Mouse (Mus musculus): Measurements from ENCODE around the gene Olfr147. TPM values are rescaled to one million over a fixed set of nuclear protein-coding genes. Genes with fewer than 3 reads are reported as not detected.
"Not testable (repeated sequence)": the region's sequence is repeated elsewhere in the genome, so short reads cannot be mapped to it uniquely, and the experiment has no call there.

Gene Olfr147
- not detected in 2 replicates for polyA plus RNA-seq (2015; fragmentation: Nextera tagmentation; extraction: Ambion mirVana)

- H3K9ac ChIP-seq: no peak within 1 kb of the TSS
- H3K27ac ChIP-seq: no peak within 1 kb of the TSS
- no peaks in the 10 kb centered on the region for H3K9me3 ChIP-seq (replicated peaks)
- no peak within 1 kb of the TSS for H3K4me2 ChIP-seq
- H3K36me3 ChIP-seq: no peaks in the 10 kb centered on the region
- ATAC-seq (replicated peaks; ENCODE audit: low FRiP score): no peak
- WGBS: 78% methylated on average over 1 of the region's 1 CpGs
- no peaks in the 10 kb centered on the region for H3K4me1 ChIP-seq
- H3K4me3 ChIP-seq (replicated peaks): no peak within 1 kb of the TSS
- H3K27me3 ChIP-seq: no peaks in the 10 kb centered on the region
These were observed at the start of gene Olfr147 for GRCm38 (mm10) chr9:38401398-38401797. Gene Olfr147 (plus strand): TSS chr9:38401698.

- WGBS: 95% methylated on average over 2 of the region's 2 CpGs
- ATAC-seq (replicated peaks; ENCODE audit: low FRiP score): no peak
These were observed 34.9 kb upstream of the Olfr147 start, which contains the start of gene Olfr250 for GRCm38 (mm10) chr9:38366596-38366995. Gene Olfr250 (plus strand): TSS chr9:38366896.

GRCm38 (mm10) chr9:38376786-38377185 is 24.7 kb upstream of the Olfr147 start, which contains the start of gene Olfr251:
Gene Olfr251 (plus strand): TSS chr9:38377086.
- no peak within 1 kb of the TSS for H3K4me3 ChIP-seq (replicated peaks)
- no peaks in the 10 kb centered on the region for H3K9me3 ChIP-seq (replicated peaks)
- no peaks in the 10 kb centered on the region for H3K27me3 ChIP-seq
- H3K36me3 ChIP-seq: no peaks in the 10 kb centered on the region
- H3K27ac ChIP-seq: no peak within 1 kb of the TSS
- no peak within 1 kb of the TSS for H3K9ac ChIP-seq
- no peaks in the 10 kb centered on the region for H3K4me1 ChIP-seq
- 61% methylated on average over 2 of the region's 2 CpGs for WGBS
- no peak within 1 kb of the TSS for H3K4me2 ChIP-seq
- no peak for ATAC-seq (replicated peaks; ENCODE audit: low FRiP score)

More at GRCm38 (mm10) chr9:38366596-38366995, 34.9 kb upstream of the Olfr147 start, which contains the start of gene Olfr250:
- Histone ChIP-seq H3K9ac (no peak within 1 kb of the TSS), H3K27ac (no peak within 1 kb of the TSS), H3K36me3 (no peaks in the 10 kb centered on the region), H3K4me2 (no peak within 1 kb of the TSS), H3K4me3 (replicated peaks) (no peak within 1 kb of the TSS), H3K4me1 (no peaks in the 10 kb centered on the region), H3K9me3 (replicated peaks) (no peaks in the 10 kb centered on the region), H3K27me3 (no peaks in the 10 kb centered on the region)

- H3K27ac ChIP-seq; H3K9me3 ChIP-seq (replicated peaks); H3K4me2 ChIP-seq; H3K9ac ChIP-seq; H3K36me3 ChIP-seq; H3K4me1 ChIP-seq; H3K4me3 ChIP-seq (replicated peaks); ATAC-seq (replicated peaks; ENCODE audit: low FRiP score); H3K27me3 ChIP-seq: not testable (repeated sequence)
- 87% methylated on average over 3 of the region's 3 CpGs for WGBS
These were observed 6.0 kb downstream of the Olfr147 start for GRCm38 (mm10) chr9:38407502-38407901.

- not testable (repeated sequence) for H3K27ac ChIP-seq; H3K9ac ChIP-seq; H3K4me1 ChIP-seq; H3K9me3 ChIP-seq (replicated peaks); H3K36me3 ChIP-seq; H3K4me3 ChIP-seq (replicated peaks); H3K4me2 ChIP-seq; ATAC-seq (replicated peaks; ENCODE audit: low FRiP score); H3K27me3 ChIP-seq
- 87% methylated on average over 14 of the region's 14 CpGs for WGBS
These were observed 12.0 kb downstream of the Olfr147 start for GRCm38 (mm10) chr9:38413502-38413901.

DNA sequence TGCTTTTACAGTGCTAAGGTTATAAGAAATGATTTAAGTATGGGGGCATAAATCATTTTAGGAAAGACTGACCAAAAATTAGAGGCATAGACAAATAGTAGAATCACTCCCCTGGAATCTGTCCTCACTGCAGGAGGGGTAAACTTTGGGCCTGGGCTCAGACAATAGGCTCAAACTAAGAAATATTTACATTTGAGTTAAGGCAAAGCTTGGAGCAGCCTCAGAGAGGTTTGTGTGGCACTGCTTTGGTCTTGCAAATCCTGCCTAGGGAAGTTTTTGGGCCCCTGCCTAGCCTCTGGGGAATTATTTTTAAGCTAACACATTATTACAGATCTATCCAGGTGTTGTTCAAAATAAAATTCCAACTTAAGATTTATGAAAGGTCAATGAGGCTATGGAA is 22.3 kb downstream of the Olfr147 start:
- H3K9me3 ChIP-seq (replicated peaks): no peaks in the 10 kb centered on the region
- no peaks in the 10 kb centered on the region for H3K4me1 ChIP-seq
- H3K4me2 ChIP-seq: no peak overlapping the region
- no peak overlapping the region for H3K4me3 ChIP-seq (replicated peaks)
- no peak overlapping the region for H3K9ac ChIP-seq
- no peaks in the 10 kb centered on the region for H3K27me3 ChIP-seq
- no peaks in the 10 kb centered on the region for H3K36me3 ChIP-seq
- H3K27ac ChIP-seq: no peak overlapping the region
- no peak for ATAC-seq (replicated peaks; ENCODE audit: low FRiP score)

DNA sequence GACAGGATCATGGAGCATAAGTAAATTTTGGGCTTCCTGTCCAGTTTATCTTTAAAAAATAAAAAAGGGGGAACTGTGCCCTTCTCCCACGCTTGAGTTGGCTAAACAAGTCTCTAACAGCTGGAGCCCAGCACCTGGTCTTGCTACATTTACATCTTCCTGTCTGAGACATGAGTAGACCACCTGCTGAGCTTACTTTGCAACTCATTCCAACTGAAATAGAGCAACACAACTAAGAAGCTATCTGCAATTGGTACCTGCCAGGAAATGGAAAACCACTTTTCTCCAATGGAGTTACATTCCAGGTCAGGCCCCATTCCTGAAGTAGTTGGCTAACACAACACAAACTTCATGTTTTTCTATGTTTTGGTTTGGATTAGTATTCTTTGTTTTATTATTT is 25.5 kb downstream of the Olfr147 start:
- Histone ChIP-seq H3K36me3 (no peaks in the 10 kb centered on the region), H3K9me3 (replicated peaks) (no peaks in the 10 kb centered on the region), H3K4me3 (replicated peaks) (no peak overlapping the region), H3K4me2 (no peak overlapping the region), H3K4me1 (no peaks in the 10 kb centered on the region), H3K9ac (no peak overlapping the region), H3K27ac (no peak overlapping the region), H3K27me3 (no peaks in the 10 kb centered on the region)
- WGBS: 49% methylated on average over 1 of the region's 1 CpGs
- ATAC-seq (replicated peaks; ENCODE audit: low FRiP score): no peak

DNA sequence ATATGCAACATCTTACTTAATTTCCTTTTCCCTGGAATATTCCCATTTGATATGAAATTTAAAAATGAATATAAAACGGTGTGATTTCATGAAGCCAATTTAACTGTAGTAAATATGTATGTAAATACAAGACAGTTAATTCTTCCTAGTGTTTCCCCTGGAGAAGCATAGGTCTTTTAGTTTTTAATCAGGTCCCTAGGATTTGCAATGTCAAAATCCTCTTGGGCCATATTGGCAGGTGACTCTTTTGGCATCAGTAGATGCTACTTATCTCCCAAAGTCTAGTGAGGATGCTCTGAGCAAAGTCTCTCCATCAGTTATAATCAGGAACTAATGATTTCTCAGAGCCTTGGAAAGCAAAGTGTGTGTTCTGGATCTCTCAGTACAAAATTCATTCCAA is 27.7 kb downstream of the Olfr147 start, which contains the start of gene Olfr901:
TSS of gene Olfr901 (plus strand) at position 301 of the 400 bp plus-strand sequence.
- no peaks in the 10 kb centered on the region for H3K9me3 ChIP-seq (replicated peaks)
- no peak within 1 kb of the TSS for H3K4me2 ChIP-seq
- no peak within 1 kb of the TSS for H3K9ac ChIP-seq
- no peak within 1 kb of the TSS for H3K4me3 ChIP-seq (replicated peaks)
- no peak within 1 kb of the TSS for H3K27ac ChIP-seq
- no peaks in the 10 kb centered on the region for H3K27me3 ChIP-seq
- no peaks in the 10 kb centered on the region for H3K4me1 ChIP-seq
- H3K36me3 ChIP-seq: no peaks in the 10 kb centered on the region
- WGBS: 90% methylated on average over 1 of the region's 1 CpGs
- ATAC-seq (replicated peaks; ENCODE audit: low FRiP score): no peak

DNA sequence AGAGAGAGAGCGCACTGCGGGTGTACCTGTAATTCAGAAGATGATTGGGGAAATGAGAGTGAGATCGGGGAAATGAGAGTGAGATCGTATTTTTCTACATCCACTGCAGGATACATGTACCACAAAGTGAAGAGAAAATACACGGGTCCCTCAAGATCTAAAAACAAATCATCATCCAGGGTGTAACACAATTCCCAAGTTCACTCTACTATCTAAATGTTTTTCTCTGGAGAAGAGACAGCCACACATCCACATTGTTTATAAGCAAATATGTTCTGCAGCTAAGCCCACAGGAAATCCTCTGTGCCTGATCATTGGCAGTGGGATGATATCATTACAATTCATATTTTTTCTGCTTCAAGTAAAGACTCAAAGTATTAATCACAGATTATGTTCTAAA is 45.9 kb downstream of the Olfr147 start, which contains the start of gene Olfr902:
TSS of gene Olfr902 (plus strand) at position 301 of the 400 bp plus-strand sequence.
- ATAC-seq (replicated peaks; ENCODE audit: low FRiP score): no peak
- WGBS: 83% methylated on average over 5 of the region's 5 CpGs
- Histone ChIP-seq H3K4me1 (no peaks in the 10 kb centered on the region), H3K9ac (no peak within 1 kb of the TSS), H3K27ac (no peak within 1 kb of the TSS), H3K9me3 (replicated peaks) (no peaks in the 10 kb centered on the region), H3K4me3 (replicated peaks) (no peak within 1 kb of the TSS), H3K36me3 (no peaks in the 10 kb centered on the region), H3K4me2 (no peak within 1 kb of the TSS), H3K27me3 (no peaks in the 10 kb centered on the region)

Other genes starting within 250 kb of the Olfr147 start
- gene Olfr891, start 220.9 kb upstream of the Olfr147 start, polyA plus RNA-seq (2015; fragmentation: Nextera tagmentation; extraction: Ambion mirVana): not detected in 2 replicates
- not detected in 2 replicates for gene Olfr893, start 193.3 kb upstream of the Olfr147 start, polyA plus RNA-seq (2015; fragmentation: Nextera tagmentation; extraction: Ambion mirVana)
- not detected in 2 replicates for gene Olfr894, start 183.6 kb upstream of the Olfr147 start, polyA plus RNA-seq (2015; fragmentation: Nextera tagmentation; extraction: Ambion mirVana)
- gene Olfr143, start 148.9 kb upstream of the Olfr147 start, polyA plus RNA-seq (2015; fragmentation: Nextera tagmentation; extraction: Ambion mirVana): not detected in 2 replicates
- not detected in 2 replicates for gene Olfr895, start 133.8 kb upstream of the Olfr147 start, polyA plus RNA-seq (2015; fragmentation: Nextera tagmentation; extraction: Ambion mirVana)
- not detected in 2 replicates for gene Olfr896-ps1, start 110.6 kb upstream of the Olfr147 start, polyA plus RNA-seq (2015; fragmentation: Nextera tagmentation; extraction: Ambion mirVana)
- not detected in 2 replicates for gene Olfr25, start 72.6 kb upstream of the Olfr147 start, polyA plus RNA-seq (2015; fragmentation: Nextera tagmentation; extraction: Ambion mirVana)
- gene Olfr898, start 53.3 kb upstream of the Olfr147 start, polyA plus RNA-seq (2015; fragmentation: Nextera tagmentation; extraction: Ambion mirVana): not detected in 2 replicates
- gene Olfr250, start 34.8 kb upstream of the Olfr147 start, polyA plus RNA-seq (2015; fragmentation: Nextera tagmentation; extraction: Ambion mirVana): not detected in 2 replicates
- not detected in 2 replicates for gene Olfr251, start 24.6 kb upstream of the Olfr147 start, polyA plus RNA-seq (2015; fragmentation: Nextera tagmentation; extraction: Ambion mirVana)
- gene Olfr901, start 27.8 kb downstream of the Olfr147 start, polyA plus RNA-seq (2015; fragmentation: Nextera tagmentation; extraction: Ambion mirVana): not detected in 2 replicates
- gene Olfr902, start 46.0 kb downstream of the Olfr147 start, polyA plus RNA-seq (2015; fragmentation: Nextera tagmentation; extraction: Ambion mirVana): not detected in 2 replicates
- not detected in 2 replicates for gene Olfr904, start 61.4 kb downstream of the Olfr147 start, polyA plus RNA-seq (2015; fragmentation: Nextera tagmentation; extraction: Ambion mirVana)
- gene Olfr905, start 69.4 kb downstream of the Olfr147 start, polyA plus RNA-seq (2015; fragmentation: Nextera tagmentation; extraction: Ambion mirVana): not detected in 2 replicates
- gene Olfr906, start 85.4 kb downstream of the Olfr147 start, polyA plus RNA-seq (2015; fragmentation: Nextera tagmentation; extraction: Ambion mirVana): not detected in 2 replicates
- not detected in 2 replicates for gene Olfr907, start 94.1 kb downstream of the Olfr147 start, polyA plus RNA-seq (2015; fragmentation: Nextera tagmentation; extraction: Ambion mirVana)
- gene Olfr911-ps1, start 119.9 kb downstream of the Olfr147 start, polyA plus RNA-seq (2015; fragmentation: Nextera tagmentation; extraction: Ambion mirVana): not detected in 2 replicates
- gene Olfr910, start 136.2 kb downstream of the Olfr147 start, polyA plus RNA-seq (2015; fragmentation: Nextera tagmentation; extraction: Ambion mirVana): not detected in 2 replicates
- gene Olfr912, start 178.5 kb downstream of the Olfr147 start, polyA plus RNA-seq (2015; fragmentation: Nextera tagmentation; extraction: Ambion mirVana): not detected in 2 replicates
- not detected in 2 replicates for gene Olfr913, start 191.1 kb downstream of the Olfr147 start, polyA plus RNA-seq (2015; fragmentation: Nextera tagmentation; extraction: Ambion mirVana)
- gene Olfr914, start 203.4 kb downstream of the Olfr147 start, polyA plus RNA-seq (2015; fragmentation: Nextera tagmentation; extraction: Ambion mirVana): not detected in 2 replicates

All from kidney, embryonic 15.5 days (tissue).